Mouse (Mus musculus) testis, postnatal 10 days (tissue): ENCODE measurements at regions not wholly inside any gene's neighbourhood (a gene's known extent, or its start where the extent isn't known, plus 50 kb on each side); places are given as distances from the start of the nearest gene placed in this dataset.
A peak's percentile ranks its signal among the peaks of the same experiment; 100 is the strongest.

ENCODE experiments used
- DNase-seq: peaks from one replicate; pipeline ENCODE4 v3.0.0; 2021; ENCODE audit warnings: low spot score

DNA sequence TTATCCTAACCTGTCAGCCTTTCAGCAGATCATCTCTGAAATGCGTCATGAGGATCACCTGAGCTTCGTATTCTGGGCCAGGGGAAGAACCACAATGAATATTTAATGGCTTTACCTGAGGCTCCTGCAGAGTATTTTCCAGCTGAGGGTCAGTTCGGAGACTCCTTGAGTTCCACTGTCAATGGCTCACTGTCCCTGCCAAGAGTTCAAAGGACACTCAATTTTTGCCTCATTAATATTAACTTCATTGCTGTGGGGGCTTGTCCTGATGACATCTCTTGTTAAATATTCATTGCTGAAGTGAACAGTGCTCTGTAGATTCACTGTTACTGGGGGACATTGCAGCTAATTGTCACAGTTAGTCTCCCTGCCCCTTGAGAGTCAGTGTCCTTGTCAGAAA lies 316.2 kb upstream of the Myt1l start:
- no peak for DNase-seq

DNA sequence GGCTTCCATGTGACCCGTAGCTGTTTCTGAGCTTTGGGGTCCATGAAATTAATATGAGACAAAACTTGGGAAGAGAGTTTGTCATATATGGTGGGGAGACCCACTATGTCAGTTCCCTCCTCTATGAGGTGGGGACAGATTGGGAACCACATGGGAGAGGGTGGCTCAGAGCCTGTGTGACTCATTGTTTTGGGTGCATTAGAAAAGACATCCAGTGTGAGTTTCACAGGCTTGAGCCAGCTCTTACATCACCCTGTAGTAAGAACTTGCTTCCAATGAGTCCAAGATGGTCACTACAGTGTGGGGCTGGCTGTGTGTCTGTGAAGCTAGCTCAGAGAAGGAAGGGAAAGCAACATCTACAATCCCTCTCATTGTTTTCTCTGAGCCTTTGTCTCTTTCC lies 314.6 kb upstream of the Myt1l start:
- no peak for DNase-seq

DNA sequence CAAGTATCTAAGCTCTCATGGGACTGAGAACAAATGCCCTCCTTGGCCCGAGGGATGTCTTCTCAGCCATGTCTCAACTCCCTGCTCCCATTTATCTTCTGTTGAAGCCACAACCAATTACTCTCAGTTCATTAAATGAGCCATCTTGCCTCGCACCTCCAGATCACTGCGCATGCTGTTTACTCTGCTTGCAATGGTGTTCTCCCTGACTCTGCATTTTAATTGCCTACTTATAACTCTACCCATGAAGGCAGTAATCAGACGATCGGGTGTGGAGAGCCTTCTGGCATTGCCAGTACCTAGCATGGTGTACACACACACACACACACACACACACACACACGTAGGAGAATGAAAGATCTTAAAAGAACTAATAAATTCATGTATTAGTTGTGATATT lies 306.1 kb upstream of the Myt1l start:
- no peak for DNase-seq

DNA sequence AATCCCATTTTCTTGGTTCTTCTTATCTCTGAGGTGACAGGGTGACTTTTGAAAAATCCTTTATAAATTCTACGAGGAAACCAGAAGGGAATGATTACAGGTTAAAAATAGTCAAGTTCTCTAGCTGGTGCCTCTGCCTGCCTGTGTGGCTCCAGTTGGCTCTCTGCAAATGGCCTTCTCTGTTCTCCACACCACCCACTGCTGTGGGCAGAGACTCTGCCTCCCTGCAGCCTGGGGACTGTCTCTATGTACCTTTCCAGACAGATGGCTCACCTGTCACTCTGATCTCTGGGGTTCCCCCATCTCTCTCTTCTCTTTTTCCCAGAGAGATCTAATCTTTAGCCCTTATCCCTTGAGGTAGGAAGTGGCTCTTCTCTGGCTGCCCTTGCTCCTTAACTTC lies 302.2 kb upstream of the Myt1l start:
- DNase-seq = no peak

DNA sequence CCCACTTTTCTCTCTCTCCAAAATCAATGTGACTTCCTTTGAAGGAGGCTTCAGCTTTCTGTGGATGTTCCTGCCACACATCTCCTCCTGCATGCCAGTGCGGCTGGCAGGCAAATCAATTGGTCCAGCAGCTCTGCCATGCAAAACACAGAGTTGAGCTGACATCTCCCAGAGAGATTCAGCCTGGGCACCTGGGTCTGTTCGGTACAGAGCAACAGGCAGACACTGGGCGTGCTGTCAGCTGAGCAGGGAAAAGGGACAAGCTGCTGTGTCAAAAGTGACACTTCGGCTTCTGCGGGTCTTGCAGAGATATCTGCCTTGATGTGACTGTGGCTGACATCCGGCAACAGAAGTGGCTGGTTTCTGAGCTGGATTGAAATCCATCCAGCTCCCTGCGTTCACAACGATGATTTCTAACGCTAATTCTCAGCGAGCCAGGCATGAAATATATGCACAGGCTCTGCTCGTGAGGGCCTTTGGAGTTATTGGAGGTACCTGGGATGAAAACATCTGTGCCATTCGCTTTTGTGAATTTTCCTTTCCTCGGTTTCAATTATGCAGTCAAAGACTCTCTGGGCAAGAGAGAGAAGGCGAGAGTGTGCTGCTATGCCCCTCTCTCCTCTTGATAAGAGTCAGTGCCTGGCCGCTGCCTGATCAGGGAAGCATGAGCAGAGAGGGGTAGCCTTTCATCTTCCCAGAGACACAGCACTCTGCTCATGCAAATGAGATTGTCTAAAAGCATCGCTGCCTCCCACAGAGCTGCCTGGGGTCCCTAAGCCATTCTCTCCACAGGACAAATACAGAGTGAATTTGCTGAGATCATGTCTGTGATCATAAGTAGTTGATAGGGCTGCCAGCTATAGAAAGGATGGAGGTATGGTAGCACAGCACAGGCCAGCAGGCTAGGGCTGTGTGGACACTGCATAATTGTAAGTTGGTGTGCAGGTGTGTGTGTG lies 295.4 kb upstream of the Myt1l start:
- DNase-seq = no peak

DNA sequence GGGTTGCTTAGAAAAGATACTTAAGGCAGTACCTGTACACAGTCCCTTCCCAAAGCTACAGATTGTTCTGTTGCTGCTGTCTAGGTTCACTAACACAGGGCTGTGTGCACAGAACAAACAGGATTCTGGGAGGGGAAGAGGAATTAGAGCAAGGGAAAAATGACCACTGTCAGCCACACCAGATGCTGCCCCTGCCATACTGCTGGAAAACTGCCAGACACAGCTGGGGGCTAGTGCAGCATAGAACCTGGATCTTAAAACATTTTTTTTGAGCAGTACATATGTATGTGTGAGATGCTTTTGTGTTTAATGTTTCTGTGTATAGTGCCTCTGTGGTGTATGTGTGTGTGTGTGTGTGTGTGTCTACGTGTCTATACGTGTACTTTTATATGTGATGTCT lies 291.7 kb upstream of the Myt1l start:
- DNase-seq = no peak

DNA sequence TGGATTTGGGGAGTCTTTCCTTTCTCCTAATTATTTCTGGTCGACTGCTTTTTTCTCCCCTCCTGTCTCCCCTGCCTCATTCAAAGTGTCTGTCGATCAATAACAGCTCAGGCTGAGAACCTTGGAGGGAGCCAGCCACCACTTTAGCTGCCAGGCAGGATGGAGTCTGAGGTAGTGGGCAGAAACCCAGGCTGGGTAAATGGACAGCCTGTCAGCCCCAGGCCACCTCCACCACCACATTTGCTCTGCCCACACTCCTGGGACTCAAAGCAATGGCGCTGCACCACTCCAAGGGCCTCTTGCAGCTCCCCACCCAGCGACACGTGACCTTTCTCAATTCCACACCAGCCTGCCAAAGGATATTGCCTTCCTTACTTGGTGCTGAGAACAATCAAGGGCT lies 290.7 kb upstream of the Myt1l start:
- no peak for DNase-seq

DNA sequence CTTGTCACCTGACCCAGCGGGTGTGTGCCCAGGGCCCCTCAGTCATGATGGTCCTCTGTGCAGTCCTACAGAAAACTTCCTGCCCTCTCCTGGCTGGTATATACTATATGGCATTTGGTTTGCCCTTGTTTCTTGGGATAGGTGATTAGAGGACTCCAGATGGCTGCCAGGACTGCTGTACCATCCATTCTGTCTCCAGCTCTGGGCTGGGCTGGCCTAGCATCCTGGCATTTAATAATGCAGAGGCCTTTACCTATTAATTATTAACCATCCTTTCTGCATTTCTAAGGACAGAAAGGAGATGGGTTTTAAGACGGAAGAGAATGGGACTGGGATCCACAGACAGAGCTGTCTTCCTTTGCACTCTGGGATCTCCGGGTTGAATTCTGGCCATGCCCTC lies 288.7 kb upstream of the Myt1l start:
- DNase-seq = no peak

DNA sequence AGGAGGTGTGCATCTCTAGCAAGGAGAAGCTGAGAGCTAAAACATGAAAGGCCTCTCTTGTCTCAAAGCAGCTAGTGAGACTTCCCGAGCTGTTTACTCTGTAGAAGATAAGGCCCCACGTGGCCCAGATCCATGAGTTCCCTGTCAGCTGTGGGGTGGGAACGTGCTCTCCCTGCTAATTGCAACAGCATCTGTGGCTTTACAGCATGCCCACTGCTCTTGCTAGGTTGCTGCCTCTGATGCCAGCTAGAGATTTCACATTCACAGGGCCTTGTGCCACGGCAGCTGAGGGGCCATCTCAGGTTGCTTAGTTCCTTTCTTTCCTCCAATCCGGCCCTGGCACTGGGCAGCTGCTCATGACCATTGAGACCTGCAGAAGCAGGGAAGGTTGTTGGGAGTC lies 288.2 kb upstream of the Myt1l start:
- no peak for DNase-seq

DNA sequence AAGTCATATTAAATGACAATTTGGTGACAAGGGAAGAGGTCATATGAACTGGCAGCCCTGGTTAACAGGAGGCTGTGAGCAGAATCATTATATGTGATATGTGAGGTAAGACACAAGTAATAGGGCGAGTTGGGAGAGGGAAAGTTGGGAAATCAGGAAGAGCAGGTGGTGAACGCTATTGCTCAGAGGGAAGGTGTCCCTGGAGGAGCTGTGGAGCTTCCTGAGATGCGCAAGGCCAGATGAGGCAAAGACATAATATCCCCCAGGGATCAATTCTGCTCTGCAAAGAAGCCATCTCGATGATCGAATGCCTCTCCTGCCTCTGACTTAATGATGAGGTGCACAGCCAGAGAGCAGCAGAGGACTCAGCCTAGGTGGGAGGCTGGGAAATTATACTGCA lies 285.1 kb upstream of the Myt1l start:
- DNase-seq = no peak

DNA sequence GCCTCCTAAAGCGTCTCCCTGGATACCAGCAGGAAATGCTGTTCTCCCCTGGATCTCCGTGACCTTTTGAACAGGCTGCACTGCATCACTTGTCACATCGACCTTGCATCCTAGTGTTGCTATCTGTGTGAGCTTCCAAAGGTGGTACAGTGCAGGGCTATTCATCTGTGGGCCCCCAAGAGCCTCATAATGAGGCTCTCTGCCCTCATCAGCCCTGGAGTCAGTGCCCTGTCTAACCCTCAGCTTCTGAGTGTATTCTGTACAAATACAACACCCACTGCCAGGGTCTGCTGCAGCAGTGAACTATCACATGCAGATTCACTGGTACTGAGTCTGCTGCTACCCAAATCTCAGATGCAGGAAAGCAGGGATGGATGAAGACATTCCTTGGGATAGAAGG lies 282.1 kb upstream of the Myt1l start:
- DNase-seq = no peak

DNA sequence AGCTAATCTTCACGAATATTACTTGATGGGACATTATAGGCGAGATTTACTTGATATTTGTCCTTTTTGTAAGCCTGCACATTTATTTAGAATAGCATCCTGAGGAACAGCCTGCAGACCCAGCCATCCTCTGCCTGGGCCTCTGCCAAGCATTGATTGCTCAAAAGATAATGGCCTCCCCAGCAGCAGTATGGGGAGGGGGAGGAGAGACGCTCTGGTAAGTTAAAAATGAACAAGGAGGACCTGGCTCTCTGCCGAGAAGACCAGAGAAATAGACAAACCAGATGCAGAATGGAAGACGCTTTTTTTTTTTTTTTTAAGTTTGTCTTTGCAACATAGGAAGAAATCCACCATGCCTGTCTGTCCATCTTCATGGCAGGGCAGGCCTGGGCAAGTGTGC lies 280.8 kb upstream of the Myt1l start:
- DNase-seq = peak; percentile 47

DNA sequence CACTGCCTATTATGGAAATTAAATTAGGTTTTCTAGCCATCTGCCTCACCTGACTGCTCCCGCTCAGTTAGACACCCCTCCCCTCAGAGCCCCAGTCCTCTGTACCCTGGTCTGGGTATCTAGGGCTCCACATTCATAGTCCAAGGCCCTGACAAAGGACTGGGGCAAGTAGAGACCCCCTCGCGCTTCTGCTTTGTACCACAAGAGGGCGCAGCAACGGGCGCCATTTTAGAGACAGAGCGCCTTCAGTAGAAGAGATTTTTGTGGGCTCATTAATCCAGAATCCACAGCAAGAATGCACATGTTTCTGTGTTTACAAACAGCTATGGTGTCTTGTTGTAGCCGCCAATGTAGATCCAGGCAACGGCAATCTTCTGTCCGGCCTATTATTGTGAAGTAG lies 279.7 kb upstream of the Myt1l start:
- DNase-seq = no peak

DNA sequence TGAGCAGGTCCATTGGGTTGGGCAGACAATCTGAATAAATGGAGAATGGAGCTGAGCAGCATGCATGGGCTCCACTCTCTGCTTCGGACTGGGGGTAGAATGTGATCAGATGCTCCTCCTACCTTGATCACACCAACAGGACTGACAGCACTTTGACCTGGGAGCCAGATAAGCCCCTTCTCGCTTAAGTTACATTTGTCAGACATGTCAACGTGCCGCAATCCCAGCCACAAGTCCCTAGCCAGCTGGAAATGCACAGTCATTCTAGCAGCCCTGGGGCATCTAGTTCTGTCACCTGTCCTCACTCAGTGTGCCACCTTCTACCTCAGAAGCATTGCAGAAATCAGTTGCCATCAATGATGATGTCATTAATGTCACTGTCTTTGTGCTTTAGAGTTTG lies 272.1 kb upstream of the Myt1l start:
- no peak for DNase-seq

DNA sequence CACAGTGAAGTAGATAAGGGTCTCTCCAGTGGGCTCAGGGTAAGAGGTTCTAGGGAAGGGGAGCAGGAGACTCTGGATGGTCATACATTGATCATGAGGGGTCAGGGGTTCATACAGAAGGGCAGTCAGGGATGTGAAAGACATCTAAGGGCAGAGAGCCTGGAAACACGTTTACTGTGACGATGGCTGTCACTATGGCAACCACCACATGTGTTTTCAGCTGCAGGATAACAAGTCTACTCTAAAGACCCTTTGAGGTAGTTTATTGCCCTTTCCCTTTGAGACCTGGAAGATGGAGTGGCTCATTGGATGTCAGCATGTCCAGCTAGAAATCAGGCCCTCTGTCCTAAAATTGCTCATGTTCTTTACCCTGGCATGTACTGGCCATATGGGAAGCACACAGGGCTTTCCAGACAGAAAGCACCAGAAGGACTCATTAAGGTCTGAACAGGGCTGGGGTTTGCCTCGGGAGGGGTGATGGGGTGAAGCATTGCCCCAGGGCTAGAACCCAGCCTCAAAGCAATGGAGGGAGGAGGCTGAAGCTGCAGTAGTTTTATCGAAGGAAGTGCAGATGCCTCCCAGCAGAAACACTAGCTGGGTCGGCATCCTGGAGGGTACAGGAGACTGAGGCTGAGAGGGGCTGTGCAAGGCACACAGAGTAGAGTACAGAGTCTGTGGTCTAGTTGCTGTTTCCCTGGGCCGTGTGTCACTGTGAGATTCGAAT lies 271.0 kb upstream of the Myt1l start:
- DNase-seq = no peak

DNA sequence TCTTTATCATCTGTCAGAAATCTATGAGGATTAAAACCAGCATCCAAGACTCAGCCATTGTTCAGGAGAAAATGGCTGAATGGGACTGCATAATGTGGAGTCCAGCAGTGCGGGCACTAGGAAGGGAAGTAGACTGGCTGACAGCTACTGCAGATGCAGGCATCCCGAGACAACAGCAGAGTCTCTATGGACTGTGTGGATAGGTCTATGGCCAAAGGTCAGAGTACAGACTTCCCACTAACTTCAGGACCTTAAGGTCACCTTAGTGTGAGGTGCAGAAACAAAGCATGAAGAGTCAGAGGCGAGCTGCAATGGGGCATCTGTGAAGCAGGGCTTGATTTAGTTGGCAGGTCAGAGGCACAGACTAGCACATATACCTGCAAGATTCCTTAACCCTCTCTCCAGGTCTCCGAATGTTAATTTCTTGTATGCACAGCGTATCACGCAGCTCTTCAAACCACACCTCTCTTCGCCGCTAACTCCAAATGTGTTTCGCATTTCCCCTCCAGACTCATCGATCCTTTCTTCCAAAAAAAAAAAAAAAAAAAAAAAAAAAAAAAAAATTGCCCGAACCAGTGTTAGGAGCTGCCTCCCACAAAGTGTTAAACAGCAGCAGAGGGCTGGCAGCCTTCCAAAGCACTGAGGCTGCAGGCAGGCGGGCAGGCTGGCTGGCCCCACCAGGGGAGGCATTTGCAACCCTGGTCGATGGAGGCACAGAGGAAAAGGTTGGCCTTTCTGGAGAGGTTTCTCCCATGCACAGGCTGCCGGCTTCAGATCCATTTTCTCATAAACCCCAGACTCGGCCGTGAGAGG lies 270.2 kb upstream of the Myt1l start:
- DNase-seq = peak; percentile 58

DNA sequence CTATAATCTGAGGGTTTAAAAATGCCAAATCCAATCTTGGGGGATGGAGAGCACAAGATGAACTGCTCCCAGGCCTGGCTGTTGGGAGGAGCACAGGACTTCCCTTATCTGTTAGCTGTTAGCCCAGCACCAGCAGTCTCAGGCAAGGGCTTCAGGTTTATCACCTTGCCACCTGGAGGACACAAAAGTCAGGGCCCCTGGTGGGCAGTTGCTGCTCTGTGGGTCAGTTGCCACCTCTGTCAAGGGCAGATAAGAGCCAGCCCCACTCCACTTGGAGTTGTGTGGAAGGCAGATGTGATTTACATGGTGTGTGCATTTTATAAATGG lies 269.7 kb upstream of the Myt1l start:
- DNase-seq = no peak

DNA sequence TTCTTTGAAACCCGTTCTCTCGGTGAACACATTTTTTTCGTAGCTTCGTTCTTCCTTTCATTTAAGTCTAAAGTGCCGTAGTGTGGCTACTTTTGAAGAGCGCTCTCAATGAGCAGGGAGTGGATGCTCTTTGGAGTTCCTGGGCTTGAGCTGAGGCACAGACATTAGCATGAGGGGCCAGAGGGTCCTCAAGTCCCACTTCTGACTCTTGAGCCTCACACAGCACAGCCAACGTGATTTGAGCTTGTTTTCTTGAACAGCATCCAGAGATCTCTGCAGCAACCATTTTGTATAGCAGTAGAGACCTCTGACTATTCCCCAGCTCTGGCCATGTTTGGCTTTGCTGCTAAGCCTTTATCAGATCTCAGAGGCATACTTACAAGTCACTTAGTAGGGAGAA lies 269.2 kb upstream of the Myt1l start:
- no peak for DNase-seq

DNA sequence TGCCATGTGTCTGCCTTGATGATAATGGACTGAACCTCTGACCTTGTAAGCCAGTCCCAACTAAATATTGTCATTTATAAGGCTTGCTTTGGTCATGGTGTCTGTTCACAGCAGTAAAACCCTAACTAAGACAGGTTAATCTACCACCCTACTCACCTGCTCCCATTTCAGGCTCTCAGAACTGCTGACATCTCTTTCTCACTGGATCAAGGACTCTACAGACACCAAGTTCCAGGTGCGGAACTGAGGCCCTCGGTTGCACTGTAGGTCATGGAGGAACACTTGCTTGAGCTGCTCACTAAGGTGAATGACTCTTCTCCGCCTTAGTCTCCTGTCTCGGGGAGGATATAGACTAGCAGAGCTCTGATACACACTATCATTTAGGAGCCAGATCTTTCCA lies 254.0 kb upstream of the Myt1l start:
- no peak for DNase-seq

DNA sequence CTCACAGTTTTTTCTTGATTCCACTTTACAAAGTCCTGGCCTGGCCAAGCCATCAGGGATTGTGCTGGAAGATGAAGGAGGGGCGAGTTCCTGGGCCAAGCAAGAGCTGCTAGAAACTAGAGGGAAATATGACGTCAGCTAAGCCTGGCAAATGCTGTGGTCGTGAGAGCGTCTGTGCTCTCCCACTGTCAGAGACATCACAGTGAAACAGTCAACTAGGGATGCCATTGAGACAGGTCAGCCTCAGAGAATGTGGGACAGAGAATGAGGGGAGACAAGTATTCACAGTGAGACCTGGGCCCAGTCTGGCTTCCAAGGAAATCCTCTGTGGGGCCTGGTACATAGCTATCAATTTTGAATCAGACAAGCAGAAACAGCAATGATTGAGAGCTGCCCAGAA lies 252.5 kb upstream of the Myt1l start:
- DNase-seq = no peak

DNA sequence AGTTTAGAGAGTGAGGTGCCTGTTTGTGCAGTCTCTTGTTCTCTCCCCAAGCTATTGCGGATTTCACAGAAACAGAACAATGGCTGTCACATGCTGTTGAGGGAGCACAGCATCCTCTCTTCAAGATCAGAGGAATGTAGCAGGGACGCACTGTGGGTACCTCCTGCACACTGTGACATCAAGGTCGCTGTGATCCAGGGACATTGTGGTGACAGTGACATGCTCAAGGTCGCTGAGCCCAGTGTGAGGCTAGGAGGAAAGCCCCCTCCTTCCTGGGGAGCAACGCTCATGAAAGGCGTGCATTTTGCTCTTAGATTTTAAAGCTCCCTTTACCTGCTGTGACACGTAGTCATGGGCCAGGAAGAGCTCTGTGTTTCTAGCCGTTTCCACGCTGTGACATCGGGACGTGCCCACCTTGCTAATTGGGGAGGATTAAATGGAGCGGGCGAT lies 248.5 kb upstream of the Myt1l start:
- no peak for DNase-seq

DNA sequence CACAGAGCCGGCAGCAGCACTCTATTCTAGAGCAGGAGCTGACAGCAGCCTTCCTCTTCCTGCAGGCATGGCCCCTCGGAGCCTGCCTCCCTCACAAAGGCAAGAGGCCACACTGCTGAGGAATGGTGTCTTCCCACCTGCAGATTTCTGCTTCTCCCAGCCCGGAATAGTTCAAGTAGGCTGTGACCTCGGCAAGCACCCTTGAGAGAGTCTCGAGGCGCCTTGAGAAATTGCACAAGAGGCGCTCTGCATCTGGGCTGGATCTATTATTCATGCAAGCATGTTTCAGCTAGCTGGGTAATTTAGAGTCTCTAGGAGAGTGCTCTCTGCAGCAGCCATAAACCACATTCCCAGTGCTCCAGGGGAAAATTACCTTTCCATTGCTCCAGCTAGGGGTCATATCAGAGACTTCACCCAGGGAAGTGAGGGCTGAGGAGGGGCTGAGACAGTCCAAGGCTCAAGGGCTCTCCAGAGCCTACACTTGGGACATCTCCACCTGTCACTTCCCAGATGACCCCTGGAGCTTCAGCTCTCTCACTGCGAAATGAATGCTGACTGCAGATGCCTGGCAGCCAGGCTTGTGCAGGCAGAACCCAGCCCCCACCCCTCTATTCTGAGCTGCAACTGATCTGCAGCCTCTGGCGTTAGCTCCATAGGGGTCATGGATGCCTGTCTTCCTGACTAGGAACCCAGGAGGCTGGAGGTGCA lies 247.9 kb upstream of the Myt1l start:
- DNase-seq = no peak
